Mouse (Mus musculus) telencephalon, adult 2 months (tissue): ENCODE data around the gene Safb.

ENCODE experiments used
- DNase-seq: peaks from one replicate; pipeline ENCODE4 v3.0.0-alpha.2; 2011; ENCODE audit warnings: low read depth, low spot score

The Safb gene

DNA sequence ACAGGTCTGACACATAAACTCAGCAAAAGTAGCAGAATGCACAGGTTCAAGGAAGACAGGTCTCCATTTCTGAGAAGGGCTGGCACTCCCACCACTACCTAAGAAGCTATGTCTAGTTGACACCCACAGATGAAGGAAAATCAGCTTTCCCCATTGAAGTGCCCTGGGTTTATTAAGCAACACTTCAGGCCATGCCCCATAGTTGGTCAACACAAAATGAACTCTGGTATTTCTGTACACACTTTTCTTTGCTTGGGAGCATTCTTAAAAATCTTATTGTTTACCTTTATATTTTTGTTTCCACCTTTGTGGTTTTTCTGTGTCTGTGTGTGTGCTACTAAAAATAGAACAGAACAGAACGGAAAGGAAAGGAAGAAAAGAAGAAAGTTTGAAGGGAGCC lies 24.5 kb upstream of the Safb start:
- DNase-seq: no peak

DNA sequence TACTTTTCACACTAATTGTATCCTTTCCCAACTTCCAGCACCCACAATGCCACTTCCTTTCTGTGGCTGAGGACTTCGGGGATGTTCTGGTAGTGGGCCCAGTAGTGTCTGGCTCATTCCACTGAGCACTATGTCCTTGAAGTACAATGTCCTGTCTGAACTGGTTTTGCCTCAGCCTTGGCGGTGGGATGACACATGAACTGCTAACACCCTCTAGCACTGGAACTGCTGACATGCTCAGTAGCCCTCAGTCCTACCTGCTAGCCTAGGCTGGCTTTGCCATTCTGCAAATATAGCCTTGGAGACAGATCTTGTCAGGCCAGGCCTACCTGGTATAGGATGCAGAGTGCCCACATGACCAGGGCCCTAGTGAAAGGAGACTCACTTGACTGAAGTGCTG lies 22.8 kb upstream of the Safb start:
- DNase-seq: no peak

DNA sequence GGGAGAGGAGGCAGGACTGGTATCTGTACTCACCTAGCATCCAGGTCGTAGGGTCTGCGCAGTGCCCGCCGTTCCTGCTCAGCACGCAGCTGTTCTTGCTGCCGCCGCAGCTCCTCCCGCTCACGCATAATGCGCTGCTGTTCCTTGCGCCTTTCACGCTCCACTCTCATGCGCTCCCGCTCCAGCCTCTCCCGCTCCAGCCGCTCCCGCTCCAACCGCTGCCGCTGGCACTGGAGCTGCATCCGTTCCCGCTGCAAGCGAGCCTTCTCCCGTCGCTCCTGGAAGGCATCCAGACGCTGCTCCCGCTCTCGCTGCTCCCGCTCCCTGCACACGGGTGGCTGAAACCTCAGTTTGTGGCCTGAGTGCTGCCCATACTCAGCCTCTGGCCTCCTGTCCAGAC lies 18.3 kb upstream of the Safb start:
- DNase-seq: no peak

DNA sequence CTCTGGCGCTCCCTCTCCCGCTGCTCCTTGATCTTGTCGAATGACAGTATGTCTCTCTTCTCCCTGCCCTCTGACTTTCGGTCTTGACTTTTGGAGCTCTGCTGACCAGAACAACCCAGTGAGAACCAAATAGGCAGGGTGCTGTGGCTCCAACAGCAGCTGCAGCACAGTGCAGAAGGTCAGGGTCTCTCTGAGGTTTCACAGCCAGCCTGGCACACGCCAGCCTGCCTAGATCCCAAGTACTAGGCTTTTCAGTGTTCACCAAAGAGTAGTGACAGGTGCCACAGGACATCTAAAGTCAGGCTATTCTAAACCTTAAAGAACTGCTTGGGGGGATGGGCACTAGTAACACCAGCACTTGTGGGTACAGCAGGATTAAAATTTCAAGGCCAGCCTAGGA lies 17.7 kb upstream of the Safb start:
- no peak for DNase-seq

DNA sequence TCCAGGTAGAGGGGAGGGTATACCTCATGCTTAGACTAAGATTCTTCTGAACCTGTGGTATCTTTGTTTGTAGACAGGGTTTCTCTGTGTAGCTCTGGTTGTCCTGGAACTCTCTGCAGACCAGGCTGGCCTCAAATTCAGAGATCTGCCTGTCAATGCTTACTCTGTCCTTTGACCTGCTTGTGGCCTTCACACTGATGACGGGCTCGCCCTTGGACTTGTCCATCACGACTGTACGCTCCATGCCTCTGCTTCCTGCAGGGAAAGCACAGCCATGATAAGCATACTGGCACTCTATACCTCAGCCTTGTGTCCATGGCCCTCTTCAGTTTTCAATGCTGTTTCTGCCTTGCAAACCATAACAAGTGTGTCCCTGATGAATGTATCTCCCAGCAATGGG lies 17.3 kb upstream of the Safb start:
- no peak for DNase-seq

DNA sequence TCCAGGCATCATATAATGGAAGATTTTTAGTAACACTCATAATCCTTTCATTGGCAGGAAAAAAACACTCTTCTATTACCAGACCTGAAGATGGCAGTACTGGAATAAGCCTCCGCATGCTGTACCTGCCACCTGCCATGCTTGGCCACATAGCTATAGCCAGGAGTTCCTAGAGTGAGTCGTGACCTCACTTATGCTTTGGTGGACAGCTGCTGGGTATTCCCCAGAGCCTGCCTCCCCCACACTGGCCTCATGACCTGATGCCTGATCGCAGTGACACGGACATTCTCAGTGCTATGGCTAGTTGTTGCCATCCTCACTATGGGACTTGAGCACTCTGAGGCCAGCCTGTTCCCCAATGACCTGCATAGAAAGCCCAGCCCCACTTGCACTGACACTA lies 14.3 kb upstream of the Safb start:
- DNase-seq: no peak

DNA sequence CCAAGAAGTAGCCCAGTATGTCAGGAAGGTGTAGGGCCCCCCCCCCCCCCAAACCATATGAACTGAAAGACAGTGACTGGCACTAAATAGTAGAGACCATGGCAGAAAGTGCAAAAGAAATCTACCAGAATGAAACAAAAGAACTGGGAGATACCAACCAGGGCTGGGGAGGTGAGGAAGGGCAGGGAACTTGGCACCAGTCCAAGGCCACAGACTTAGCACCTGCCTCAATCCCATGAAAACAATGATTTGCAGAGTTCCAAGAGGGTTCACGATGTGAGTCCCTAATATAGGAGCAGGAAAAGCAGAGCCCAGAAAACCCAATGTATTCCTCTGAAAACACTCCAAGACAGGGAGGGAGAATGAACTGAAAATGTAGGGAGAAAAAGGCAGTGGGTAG lies 12.5 kb upstream of the Safb start:
- DNase-seq: no peak

DNA sequence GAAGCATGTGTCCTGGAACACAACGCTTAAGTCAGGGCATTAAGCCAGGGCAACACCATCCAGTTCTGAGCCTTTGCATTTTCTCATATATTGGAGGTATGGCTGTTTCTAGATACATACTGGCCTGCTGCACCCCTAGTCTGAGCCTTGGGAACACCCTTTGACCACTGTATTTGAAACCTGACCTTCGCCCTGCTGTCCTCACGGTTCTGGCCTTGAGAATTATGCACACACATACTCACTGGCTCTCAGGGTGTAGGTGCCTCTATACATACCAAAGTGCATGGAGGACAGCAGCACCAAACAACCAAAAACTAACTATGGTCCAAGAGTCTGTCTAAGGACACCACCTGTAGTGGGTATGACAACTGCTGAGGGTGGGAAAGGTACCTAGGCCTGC lies 11.7 kb upstream of the Safb start:
- no peak for DNase-seq

DNA sequence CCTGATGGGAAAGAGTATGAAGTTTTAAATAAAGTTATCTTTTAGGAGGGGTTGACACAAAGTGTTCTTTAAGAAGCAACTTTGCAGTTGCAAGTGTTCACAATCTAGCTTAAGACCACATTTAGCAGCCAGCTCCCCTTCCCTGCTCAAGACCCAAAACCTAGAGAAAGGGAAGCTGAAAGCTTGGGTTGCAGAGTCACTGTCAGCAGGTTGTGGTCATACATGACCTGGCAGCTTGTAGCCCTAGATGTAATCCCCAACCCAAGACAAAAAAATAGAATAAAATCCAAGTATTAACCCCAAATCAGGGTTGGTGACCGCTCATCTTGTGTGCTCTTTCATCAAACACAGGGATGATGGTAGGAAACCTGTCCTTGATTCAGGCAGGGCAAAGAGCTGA lies 1.6 kb upstream of the Safb start:
- no peak for DNase-seq

DNA sequence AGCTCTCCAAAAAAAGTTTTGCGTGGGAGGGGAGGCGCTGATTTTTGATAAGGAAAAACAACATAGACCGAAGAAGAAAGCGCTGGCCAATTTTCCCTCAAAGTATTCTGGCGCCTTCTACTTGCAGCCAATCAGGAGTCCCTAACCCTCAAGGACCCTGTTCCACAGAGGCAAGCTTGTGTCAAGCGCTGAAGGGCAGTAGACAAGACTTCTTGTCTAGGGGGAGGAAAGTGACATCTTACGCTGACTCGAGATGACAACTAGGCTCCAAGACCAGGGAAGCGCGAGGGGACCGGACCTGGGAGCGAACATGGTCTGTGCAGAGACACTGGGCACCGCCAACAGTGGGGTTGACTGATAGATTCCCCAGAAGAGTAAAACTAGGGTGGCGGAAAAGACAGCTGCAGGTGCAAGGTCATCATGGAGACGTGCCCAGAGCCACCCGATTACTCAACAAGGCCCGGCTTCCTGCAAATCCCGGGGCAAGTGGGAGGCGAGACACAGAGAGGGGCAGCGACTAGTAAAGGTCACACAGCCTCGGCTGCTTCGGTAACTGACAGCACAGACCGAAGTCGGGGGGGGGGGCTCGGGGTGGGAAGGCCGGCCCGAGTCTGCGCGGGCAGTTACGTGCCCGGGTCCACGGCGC lies 891 bp upstream of the Safb start:
- DNase-seq: no peak

DNA sequence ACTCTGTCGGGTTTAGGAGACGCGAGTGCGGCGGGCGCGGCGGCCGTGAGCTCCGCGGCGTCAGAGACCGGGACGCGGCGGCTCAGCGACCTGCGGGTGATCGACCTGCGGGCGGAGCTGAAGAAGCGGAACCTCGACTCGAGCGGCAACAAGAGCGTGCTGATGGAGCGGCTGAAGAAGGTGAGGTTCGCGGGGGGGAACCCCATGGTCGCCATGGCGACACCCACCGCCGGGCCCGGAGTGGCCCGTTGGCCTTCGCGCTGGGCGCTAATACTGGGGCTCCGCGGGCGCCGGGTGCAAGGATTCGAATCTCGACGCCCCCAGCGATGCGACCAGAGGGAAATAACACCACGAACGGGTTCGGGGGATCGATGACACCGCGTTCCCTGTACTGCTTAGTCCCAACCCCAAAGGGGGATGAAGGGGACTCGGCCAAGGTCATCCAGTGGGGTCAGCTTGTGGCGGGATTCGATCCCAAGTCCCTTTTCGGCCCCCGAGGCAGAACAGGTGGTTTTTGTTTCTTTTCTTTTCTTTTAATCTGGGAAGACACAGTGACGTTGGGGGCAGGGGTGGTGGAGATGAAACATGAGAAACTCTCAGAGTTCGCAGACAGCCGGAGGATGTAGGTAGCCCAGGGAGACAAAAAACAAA lies 671 bp downstream of the Safb start:
- peak; percentile 16 for DNase-seq

DNA sequence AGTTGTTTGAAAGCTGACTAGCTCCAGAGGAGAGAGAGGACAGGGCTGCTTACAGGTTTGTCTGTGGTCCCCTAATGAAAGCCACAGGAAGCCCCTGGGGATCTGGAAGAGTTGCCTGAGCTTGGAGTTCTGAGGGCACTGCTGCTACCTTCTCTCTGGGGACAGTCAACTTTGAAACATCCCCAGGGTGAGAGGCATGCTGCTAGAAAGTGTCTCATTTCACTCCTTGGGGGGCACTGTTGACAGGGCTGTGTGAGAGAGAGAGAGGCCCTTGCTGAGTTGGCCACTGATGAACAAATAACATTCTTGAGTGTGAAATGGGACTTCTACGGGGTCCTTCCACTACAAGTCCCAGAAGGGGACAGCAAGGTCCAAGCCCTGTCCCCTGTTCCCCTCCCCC lies 3.1 kb downstream of the Safb start:
- no peak for DNase-seq

DNA sequence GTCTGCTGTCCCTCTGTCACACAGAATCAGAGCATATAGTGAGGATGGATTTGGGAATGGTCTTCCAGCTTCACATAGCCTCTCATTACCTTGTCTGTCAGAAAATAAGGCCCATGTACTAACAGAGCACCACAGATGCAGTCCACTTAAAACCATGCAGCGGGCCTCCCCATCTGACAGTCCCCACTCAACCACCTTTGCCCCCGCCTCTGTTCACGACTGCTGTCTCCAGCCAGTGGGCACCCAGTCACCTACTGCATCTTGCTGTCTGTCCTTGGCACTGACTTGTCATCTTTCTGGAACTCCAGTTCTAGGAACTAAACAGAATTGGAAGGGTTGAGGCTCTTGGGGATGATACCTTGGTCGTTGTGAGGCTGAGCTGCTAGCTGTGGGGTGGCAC lies 4.3 kb downstream of the Safb start:
- DNase-seq: no peak

DNA sequence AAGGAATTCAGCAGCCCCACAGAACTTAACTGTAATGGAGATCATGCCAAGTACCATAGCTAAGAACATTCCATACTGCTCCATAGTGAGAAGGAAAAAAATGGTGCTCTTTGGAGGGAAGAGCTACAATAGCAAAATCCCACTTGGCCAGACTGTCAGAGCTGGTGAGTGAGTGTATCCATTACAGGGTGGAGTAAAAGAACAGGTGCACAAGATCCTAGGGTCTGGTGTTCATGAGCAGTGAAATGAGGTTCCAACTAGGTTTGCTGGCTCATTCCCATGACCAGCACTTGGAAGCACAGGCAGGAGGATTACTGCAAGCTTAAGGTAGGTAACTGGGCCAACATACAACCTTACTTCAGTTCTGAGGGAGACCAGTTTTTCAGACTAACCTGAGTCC lies 7.9 kb downstream of the Safb start:
- DNase-seq: no peak

DNA sequence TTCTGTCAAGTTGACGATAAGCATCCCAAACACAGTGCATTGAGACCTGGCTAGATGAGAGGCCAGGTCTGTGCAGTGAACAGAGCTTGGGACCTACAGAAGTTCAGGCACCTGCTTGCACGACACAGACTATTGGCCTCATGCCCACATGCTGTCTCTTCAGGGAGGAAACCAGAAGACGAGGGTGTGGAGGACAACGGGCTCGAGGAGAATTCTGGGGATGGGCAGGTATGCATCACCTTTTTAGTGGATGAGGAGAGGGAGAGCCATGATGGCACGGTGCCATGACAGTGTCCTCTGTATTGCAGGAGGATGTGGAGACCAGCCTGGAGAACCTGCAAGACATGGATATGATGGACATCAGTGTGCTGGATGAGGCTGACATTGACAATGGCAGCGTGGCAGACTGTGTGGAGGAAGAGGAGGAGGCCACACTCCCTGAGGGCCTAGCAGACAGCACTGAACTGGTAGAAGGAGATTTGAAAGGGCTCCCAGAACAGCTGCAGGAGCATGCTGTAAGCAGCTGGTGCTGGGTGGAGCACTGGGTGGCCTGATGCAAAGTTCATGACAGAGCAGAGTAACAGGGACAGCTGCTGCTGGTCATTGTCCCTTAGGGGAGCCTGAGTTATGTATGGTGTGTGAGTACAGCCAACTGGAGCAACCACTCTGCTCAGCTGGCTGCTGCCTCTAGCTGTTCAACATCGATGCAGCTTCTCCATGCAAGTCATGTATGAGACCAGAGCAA lies 9.1 kb downstream of the Safb start:
- no peak for DNase-seq

DNA sequence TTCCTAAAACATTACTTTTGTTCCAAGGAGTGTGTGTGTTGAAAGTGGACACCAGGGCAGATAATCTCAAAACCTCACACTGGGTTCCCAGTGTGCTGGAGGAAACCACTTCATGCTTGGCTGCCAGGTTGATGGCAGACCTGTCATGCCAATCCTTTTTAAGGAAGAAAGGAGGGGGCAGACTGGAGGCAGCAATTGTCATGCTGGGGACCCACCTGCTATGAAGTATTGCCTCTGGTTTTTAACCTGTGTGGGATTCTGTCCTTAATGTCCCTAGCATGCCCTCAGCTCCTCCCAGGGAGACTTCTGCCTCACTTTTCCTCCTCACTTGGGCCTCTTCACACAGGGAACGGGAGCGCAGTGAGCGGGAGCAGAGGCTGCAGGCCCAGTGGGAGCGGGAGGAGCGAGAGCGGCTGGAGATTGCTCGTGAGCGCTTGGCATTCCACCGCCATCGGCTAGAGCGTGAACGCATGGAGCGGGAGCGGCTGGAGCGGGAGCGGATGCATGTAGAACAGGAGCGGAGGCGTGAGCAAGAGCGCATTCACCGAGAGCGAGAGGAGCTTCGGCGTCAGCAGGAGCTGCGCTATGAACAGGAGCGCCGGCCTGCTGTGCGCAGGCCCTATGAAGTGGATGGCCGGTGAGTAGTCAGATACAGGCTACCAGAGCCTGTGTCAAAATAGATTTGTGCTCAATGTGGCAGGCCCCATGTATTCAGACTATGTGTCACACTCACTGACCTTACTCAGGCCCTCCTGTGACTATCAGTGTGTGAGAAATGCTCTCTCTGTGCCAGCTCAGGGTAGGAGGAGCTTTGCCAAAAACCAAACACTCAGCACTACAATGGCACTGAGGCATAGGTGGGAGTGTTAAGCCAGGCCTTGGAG lies 18.8 kb downstream of the Safb start:
- no peak for DNase-seq

DNA sequence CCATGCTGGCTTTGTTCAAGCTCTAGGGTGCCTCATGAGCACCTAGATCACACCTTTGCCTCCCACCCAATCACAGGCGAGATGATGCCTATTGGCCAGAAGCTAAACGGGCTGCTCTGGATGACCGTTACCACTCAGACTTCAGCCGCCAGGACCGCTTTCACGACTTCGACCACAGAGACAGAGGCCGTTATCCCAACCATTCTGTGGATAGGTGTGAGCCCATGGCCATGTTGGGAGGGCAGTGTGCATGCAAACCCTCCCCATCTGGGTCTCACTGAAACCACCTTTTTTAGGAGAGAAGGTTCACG lies 19.4 kb downstream of the Safb start:
- no peak for DNase-seq

DNA sequence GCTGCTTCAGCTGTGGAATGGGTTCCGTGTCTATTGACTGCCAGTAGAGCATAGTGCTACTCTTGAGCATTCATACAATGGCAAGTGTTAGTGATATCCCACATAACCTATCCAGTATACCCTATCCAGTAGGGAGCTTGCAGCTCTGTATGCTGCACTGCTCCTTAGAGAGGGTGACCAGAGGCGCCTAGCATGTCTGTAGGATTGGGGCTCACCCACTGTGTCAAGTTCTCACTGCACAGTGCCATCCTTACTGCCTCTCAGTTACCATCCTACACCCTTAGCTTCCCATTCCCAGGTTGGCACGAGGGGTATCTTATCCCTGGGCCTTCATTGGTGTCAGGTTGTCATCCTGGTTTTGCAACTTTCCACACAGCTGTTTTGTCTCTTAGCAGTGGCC lies 19.8 kb downstream of the Safb start:
- no peak for DNase-seq

DNA sequence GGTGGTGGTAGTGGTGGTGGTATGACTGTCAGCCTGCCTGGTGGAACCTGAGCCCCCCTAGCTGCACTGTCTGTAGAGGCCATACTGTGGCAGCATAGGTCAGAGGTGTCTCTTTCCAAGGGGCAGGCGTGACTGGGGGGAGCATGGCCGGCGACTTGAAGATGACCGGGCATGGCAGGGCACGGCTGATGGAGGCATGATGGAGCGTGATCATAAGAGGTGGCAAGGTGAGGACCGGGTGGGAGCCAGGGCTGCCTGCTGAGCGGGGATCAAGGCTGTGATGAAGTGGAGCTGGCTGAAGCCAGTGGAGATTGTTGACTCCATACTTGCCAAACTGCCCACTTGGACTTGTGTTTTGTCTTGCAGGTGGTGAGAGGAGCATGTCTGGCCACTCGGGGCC lies 20.8 kb downstream of the Safb start:
- DNase-seq: no peak

DNA sequence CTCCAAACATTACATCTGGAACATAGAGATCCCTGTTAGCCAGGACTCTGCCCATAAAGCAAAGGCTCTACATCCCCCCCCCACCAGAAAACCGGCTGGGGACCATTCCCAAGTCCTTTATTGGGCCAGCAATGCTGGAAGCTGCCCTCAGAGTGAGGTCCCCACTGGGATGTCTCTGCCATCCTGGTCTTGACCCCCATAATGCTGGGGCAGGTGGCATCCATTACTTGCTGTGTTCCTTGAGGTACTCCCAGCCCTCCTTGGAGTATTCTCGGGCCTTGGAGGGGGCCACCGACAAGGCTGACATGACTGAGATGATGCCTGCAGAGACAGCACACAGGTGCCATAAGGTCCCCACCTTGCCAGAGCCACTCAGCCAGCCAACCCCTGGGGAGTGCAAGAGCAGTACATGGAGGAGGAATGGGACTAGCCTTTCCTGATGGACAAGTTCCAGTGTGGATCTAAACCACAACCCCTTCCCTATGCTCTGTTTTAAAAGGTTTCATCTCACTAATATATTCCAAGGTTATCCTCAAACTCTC lies 23.0 kb downstream of the Safb start:
- DNase-seq: no peak

DNA sequence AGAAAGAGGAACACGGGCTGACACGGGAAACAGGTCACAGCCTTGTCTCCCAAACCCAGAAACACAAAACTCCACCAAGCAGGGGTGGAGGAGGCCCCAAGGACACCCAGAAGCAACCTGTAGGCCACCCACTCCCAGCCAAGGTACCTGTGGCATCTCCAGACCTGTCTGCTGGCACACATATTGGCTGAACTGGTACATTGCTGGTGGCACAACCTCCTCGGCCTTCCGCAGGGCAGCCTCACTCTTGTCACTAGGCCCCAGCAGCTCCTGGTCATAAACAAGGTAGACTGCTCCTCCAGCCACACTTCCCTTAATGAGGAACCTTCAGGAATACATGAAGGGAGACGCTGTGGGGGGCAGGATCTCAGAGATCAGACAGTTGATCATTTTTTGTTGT lies 24.1 kb downstream of the Safb start:
- DNase-seq: no peak
